Mouse (Mus musculus): Measurements from ENCODE around the gene Anks1.

DNA sequence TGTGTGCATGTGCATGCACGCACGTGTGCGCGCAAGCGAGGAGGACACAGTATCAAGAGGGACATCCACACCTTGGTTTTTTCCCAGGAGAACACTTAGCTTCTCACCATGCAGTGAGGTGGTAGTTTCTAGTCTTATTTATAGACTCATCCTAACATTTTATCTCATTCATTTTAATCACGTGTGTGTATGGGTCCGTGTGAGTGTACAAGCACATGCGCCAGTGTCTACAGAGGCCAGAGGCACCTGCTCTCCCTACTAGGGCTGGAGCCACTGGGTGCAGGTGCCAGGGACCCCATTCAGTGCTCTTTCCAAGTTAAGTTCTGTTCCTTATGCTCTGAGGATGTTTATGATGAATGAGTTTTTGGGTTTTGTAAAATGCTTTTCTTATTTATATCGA lies 48.5 kb downstream of the Anks1 start:
- no peak for TF ChIP-seq CTCF (IDR thresholded peaks at IDR 0.05; ENCODE audit: control insufficient read depth, insufficient read depth, low read length)
- no peak for TF ChIP-seq POLR2A (IDR thresholded peaks at IDR 0.05; ENCODE audit: borderline replicate concordance, control insufficient read depth, low read depth, low read length)
